Mouse (Mus musculus) ES-E14 (cell line): ENCODE data around the gene Peli3.

Experiments used
- HCFC1 ChIP-seq: IDR thresholded peaks from 2 replicates; pipeline ENCODE4 v1.6.1; 2012; ENCODE audit warnings: low read length, inconsistent platforms, borderline replicate concordance; ENCODE audit not compliant: insufficient read depth
- MAFK ChIP-seq: IDR thresholded peaks from 2 replicates; pipeline ENCODE4 v1.6.1; 2014; ENCODE audit warnings: mild to moderate bottlenecking, low read depth, low read length, inconsistent platforms; ENCODE audit not compliant: insufficient read depth

GRCm38 (mm10) chr19:4916827-4917226, 26.1 kb downstream of the Peli3 start:
- TF ChIP-seq MAFK (no peak), HCFC1 (no peak)
